ENCODE assay signal across 22 mouse cellular contexts in genomic region chr1:92782587-92782986, GRCm38 (mm10). TPM values are rescaled to one million over a fixed set of nuclear protein-coding genes. Genes with fewer than 3 reads are reported as not detected.
DNase-seq lines count a peak whose midpoint lies in the region; ATAC-seq and TF ChIP-seq lines count a peak whose summit lies in the region.
"Had no signal": no experiment of that assay in that cellular context is flagged by ENCODE, and none has a peak within 500 bp of the region (broad histone marks: within the 10 kb centered on the region; RNA-seq: fewer than 3 reads in every experiment).

No protein-coding gene starts in this region.

- no peaks in the 10 kb centered on the region for H3K27me3 ChIP-seq in hindbrain, embryonic 11.5 days (ENCODE audit: control insufficient read depth, insufficient read depth, low read length)
- peaks cover 3% of the 10 kb centered on the region; the same call in 1 of the 2 replicates for H3K27me3 ChIP-seq in hindbrain, embryonic 12.5 days
- H3K27me3 ChIP-seq in thymus, adult 2 months (ENCODE audit: control insufficient read depth, insufficient read depth, low read length) = no peaks in the 10 kb centered on the region
- H3K27me3 ChIP-seq: forebrain, embryonic 13.5 days; lung, embryonic 15.5 days; midbrain, embryonic 13.5 days had no signal

- peak; percentile 71 for DNase-seq in embryo, embryonic 10 days (ENCODE audit: low spot score)
- DNase-seq in embryo, embryonic 9.5 days (ENCODE audit: extremely low spot score) = no peak
- peak; percentile 27 for DNase-seq in hindbrain, embryonic 11.5 days (ENCODE audit: low spot score)
- DNase-seq in testis, postnatal 10 days (ENCODE audit: low spot score) = peak; percentile 48
- DNase-seq in testis, postnatal 14 days (ENCODE audit: low spot score) = no peak
- DNase-seq in thymus, adult 2 months = no peak
- DNase-seq in kidney, postnatal 25 days = no peak
- DNase-seq: adrenal gland, postnatal 10 days; cerebellum, adult 9-11 months; kidney, adult 9 months; kidney, postnatal 4 days; right cerebral cortex, postnatal 25 days; thymus, postnatal 25 days had no signal

- H3K27ac ChIP-seq in hindbrain, embryonic 11.5 days (ENCODE audit: low read depth, low read length) = no peak overlapping the region
- no peak overlapping the region for H3K27ac ChIP-seq in hindbrain, embryonic 12.5 days
- no peak overlapping the region for H3K27ac ChIP-seq in thymus, adult 2 months (ENCODE audit: control insufficient read depth, insufficient read depth, low read length)
- H3K27ac ChIP-seq: forebrain, embryonic 13.5 days; left cerebral cortex, adult 2 months; liver, embryonic 14.5 days; lung, embryonic 15.5 days; midbrain, embryonic 13.5 days had no signal

- H3K4me3 ChIP-seq in hindbrain, embryonic 11.5 days (ENCODE audit: low read depth, low read length) = no peak overlapping the region
- no peak overlapping the region for H3K4me3 ChIP-seq in hindbrain, embryonic 12.5 days
- no peak overlapping the region for H3K4me3 ChIP-seq in thymus, adult 2 months (ENCODE audit: control insufficient read depth, insufficient read depth, low read length)
- H3K4me3 ChIP-seq: forebrain, embryonic 13.5 days; heart, embryonic 12.5 days; left cerebral cortex, adult 2 months; lung, embryonic 15.5 days; midbrain, embryonic 13.5 days had no signal

- H3K4me1 ChIP-seq in hindbrain, embryonic 11.5 days (replicated peaks; ENCODE audit: control insufficient read depth, insufficient read depth, low read length) = 0 out of 2 replicates have a peak, but pooled peaks cover 3% of the 10 kb centered on the region
- H3K4me1 ChIP-seq in hindbrain, embryonic 12.5 days = peaks cover 10% of the 10 kb centered on the region
- H3K4me1 ChIP-seq in thymus, adult 2 months (replicated peaks; ENCODE audit: control insufficient read depth, insufficient read depth, low read length) = no peaks in the 10 kb centered on the region
- H3K4me1 ChIP-seq: lung, embryonic 15.5 days had no signal

- 47% methylated on average over 6 of the region's 6 CpGs for WGBS in hindbrain, embryonic 11.5 days
- WGBS in hindbrain, embryonic 12.5 days = 49% methylated on average over 6 of the region's 6 CpGs
- 77% methylated on average over 6 of the region's 6 CpGs for WGBS in thymus, adult 2 months

- ATAC-seq in hindbrain, embryonic 11.5 days (ENCODE audit: low FRiP score) = no peak; the same call in 1 of the 2 replicates
- no peak for ATAC-seq in hindbrain, embryonic 12.5 days (ENCODE audit: low FRiP score)
- ATAC-seq: activated CD4-positive, CD25-positive, alpha-beta regulatory T cell, adult 4 months; forebrain, embryonic 13.5 days; midbrain, embryonic 13.5 days had no signal

- no peaks in the 10 kb centered on the region for H3K9me3 ChIP-seq in hindbrain, embryonic 11.5 days (ENCODE audit: control insufficient read depth, low read length)
- no peaks in the 10 kb centered on the region for H3K9me3 ChIP-seq in hindbrain, embryonic 12.5 days (replicated peaks)
- H3K9me3 ChIP-seq: forebrain, embryonic 13.5 days; G1E; heart, embryonic 12.5 days; lung, embryonic 15.5 days; midbrain, embryonic 13.5 days had no signal

- no peak for TF ChIP-seq POLR2A in thymus, adult 2 months (IDR thresholded peaks at IDR 0.05; ENCODE audit: control insufficient read depth, extremely low read depth, insufficient read depth, low read length, poor library complexity)

- no peak overlapping the region for H3K4me2 ChIP-seq in hindbrain, embryonic 11.5 days (replicated peaks; ENCODE audit: low read depth, low read length)
- H3K4me2 ChIP-seq in hindbrain, embryonic 12.5 days (replicated peaks) = no peak overlapping the region
- H3K4me2 ChIP-seq: forebrain, embryonic 13.5 days; heart, embryonic 12.5 days; lung, embryonic 15.5 days; midbrain, embryonic 13.5 days had no signal

- TF ChIP-seq CTCF in thymus, adult 2 months (IDR thresholded peaks at IDR 0.05; ENCODE audit: borderline replicate concordance, control insufficient read depth, extremely low read depth, insufficient read depth, low read length, poor library complexity) = no peak

- H3K9ac ChIP-seq in hindbrain, embryonic 11.5 days (ENCODE audit: low read depth, low read length) = no peak overlapping the region
- H3K9ac ChIP-seq in hindbrain, embryonic 12.5 days = no peak overlapping the region
- H3K9ac ChIP-seq: forebrain, embryonic 13.5 days; heart, embryonic 12.5 days; liver, embryonic 14.5 days; lung, embryonic 15.5 days; midbrain, embryonic 13.5 days had no signal

- no peaks in the 10 kb centered on the region for H3K36me3 ChIP-seq in hindbrain, embryonic 11.5 days (ENCODE audit: control insufficient read depth, insufficient read depth, low read length)
- H3K36me3 ChIP-seq in hindbrain, embryonic 12.5 days = no peaks in the 10 kb centered on the region
- no peaks in the 10 kb centered on the region for H3K36me3 ChIP-seq in thymus, adult 2 months (ENCODE audit: control insufficient read depth, insufficient read depth, low read length)
- H3K36me3 ChIP-seq: G1E; heart, embryonic 12.5 days; lung, embryonic 15.5 days; midbrain, embryonic 13.5 days had no signal

RNA-seq across cellular contexts. Expression of gene Gpc1, which starts 48.9 kb away (rescaled TPM):
- 31.1 and 35.9 TPM in 2 replicates for polyA plus RNA-seq in hindbrain, embryonic 11.5 days (2014; fragmentation: Nextera tagmentation; extraction: Ambion mirVana)
- polyA plus RNA-seq in hindbrain, embryonic 12.5 days (2016; fragmentation: Nextera tagmentation; extraction: Ambion mirVana) = 79.8 and 80.2 TPM in 2 replicates
- polyA plus RNA-seq in thymus, adult 2 months (2012; rRNA removed) = 57.3 and 72.5 TPM in 2 replicates
- polyA plus RNA-seq: G1E had no signal

Comparison
In these comparisons a context has a peak if more than half of its experiments do, and no peak if none do; other contexts are left out.
1. DNase-seq: peak in embryo, embryonic 10 days (single experiment), hindbrain, embryonic 11.5 days (single experiment) and testis, postnatal 10 days (single experiment); none in embryo, embryonic 9.5 days (single experiment), testis, postnatal 14 days (single experiment), thymus, adult 2 months (single experiment) and kidney, postnatal 25 days (0 of 2).